8 mouse cellular contexts compared by ENCODE assay signal in genomic region chrX:135993192-135993594, GRCm38 (mm10). TPM values are rescaled to one million over a fixed set of nuclear protein-coding genes. Genes with fewer than 3 reads are reported as not detected.
DNase-seq lines count a peak whose midpoint lies in the region; ATAC-seq and TF ChIP-seq lines count a peak whose summit lies in the region.
"Not testable (repeated sequence)": the region's sequence is repeated elsewhere in the genome, so short reads cannot be mapped to it uniquely, and the experiment has no call there.

No protein-coding gene starts in this region.

- TF ChIP-seq CTCF in brain, embryonic 14.5 days (IDR thresholded peaks at IDR 0.05; ENCODE audit: borderline replicate concordance, extremely low read depth, insufficient read depth, insufficient read length); midbrain, postnatal 0 days (IDR thresholded peaks at IDR 0.05): not testable (repeated sequence)

- not testable (repeated sequence) for H3K4me1 ChIP-seq in embryonic facial prominence, embryonic 10.5 days; hindbrain, embryonic 14.5 days (replicated peaks; ENCODE audit: control insufficient read depth, insufficient read depth, low read length); limb, embryonic 10.5 days; lung, embryonic 15.5 days; midbrain, postnatal 0 days (ENCODE audit: insufficient read depth, low read length)

- not testable (repeated sequence) for H3K9ac ChIP-seq in hindbrain, embryonic 14.5 days; lung, embryonic 15.5 days; midbrain, postnatal 0 days (replicated peaks; ENCODE audit: low read length, poor library complexity, severe bottlenecking)

- 35% methylated on average over 2 of the region's 3 CpGs for WGBS in embryonic facial prominence, embryonic 10.5 days
- 35% methylated on average over 2 of the region's 3 CpGs for WGBS in hindbrain, embryonic 14.5 days
- 13% methylated on average over 2 of the region's 3 CpGs for WGBS in limb, embryonic 10.5 days
- WGBS in lung, embryonic 15.5 days, result 54% methylated on average over 2 of the region's 3 CpGs
- 35% methylated on average over 2 of the region's 3 CpGs for WGBS in midbrain, postnatal 0 days

- not testable (repeated sequence) for H3K9me3 ChIP-seq in embryonic facial prominence, embryonic 10.5 days; hindbrain, embryonic 14.5 days (ENCODE audit: control insufficient read depth, low read length); limb, embryonic 10.5 days (replicated peaks); lung, embryonic 15.5 days; midbrain, postnatal 0 days (ENCODE audit: low read length)

- H3K4me3 ChIP-seq in embryonic facial prominence, embryonic 10.5 days, result 0 out of 2 replicates have a peak overlapping the region, but pooled peaks have one; percentile 25
- H3K4me3 ChIP-seq in hindbrain, embryonic 14.5 days (replicated peaks; ENCODE audit: low read length); limb, embryonic 10.5 days; lung, embryonic 15.5 days; midbrain, postnatal 0 days (ENCODE audit: low read depth, low read length): not testable (repeated sequence)

- H3K36me3 ChIP-seq in embryonic facial prominence, embryonic 10.5 days (replicated peaks); hindbrain, embryonic 14.5 days (replicated peaks; ENCODE audit: control insufficient read depth, insufficient read depth); limb, embryonic 10.5 days; lung, embryonic 15.5 days; midbrain, postnatal 0 days (ENCODE audit: insufficient read depth, low read length): not testable (repeated sequence)

- not testable (repeated sequence) for TF ChIP-seq POLR2A in brain, embryonic 14.5 days (IDR thresholded peaks at IDR 0.05; ENCODE audit: borderline replicate concordance, extremely low read depth, insufficient read depth, insufficient read length, poor library complexity, severe bottlenecking)

- H3K4me2 ChIP-seq in hindbrain, embryonic 14.5 days (replicated peaks), result peak overlapping the region; percentile 21
- not testable (repeated sequence) for H3K4me2 ChIP-seq in lung, embryonic 15.5 days; midbrain, postnatal 0 days (ENCODE audit: low read depth, low read length, poor library complexity, severe bottlenecking)

- ATAC-seq in frontal cortex, adult (ENCODE audit: low TSS enrichment), result peak; percentile 80
- peak; percentile 91 for ATAC-seq in hindbrain, embryonic 14.5 days (ENCODE audit: low FRiP score)
- peak; percentile 89 for ATAC-seq in lung, embryonic 15.5 days (ENCODE audit: borderline replicate concordance, extremely low read depth, low FRiP score, low TSS enrichment)
- ATAC-seq in midbrain, postnatal 0 days (ENCODE audit: low FRiP score), result peak; percentile 90

- H3K27ac ChIP-seq in embryonic facial prominence, embryonic 10.5 days (replicated peaks), result peak overlapping the region; percentile 63
- peak overlapping the region; percentile 32; the same call in 1 of the 2 replicates for H3K27ac ChIP-seq in hindbrain, embryonic 14.5 days
- peak overlapping the region; percentile 25; the same call in 1 of the 2 replicates for H3K27ac ChIP-seq in limb, embryonic 10.5 days
- H3K27ac ChIP-seq in lung, embryonic 15.5 days; midbrain, postnatal 0 days (ENCODE audit: low read depth, low read length): not testable (repeated sequence)

- peaks cover 17% of the 10 kb centered on the region; the same call in 1 of the 2 replicates for H3K27me3 ChIP-seq in embryonic facial prominence, embryonic 10.5 days (replicated peaks; ENCODE audit: low read depth, poor library complexity, severe bottlenecking)
- not testable (repeated sequence) for H3K27me3 ChIP-seq in hindbrain, embryonic 14.5 days (ENCODE audit: control insufficient read depth, insufficient read depth, low read length); lung, embryonic 15.5 days; midbrain, postnatal 0 days (ENCODE audit: insufficient read depth, low read length)
- peaks cover 38% of the 10 kb centered on the region for H3K27me3 ChIP-seq in limb, embryonic 10.5 days (ENCODE audit: low read depth, poor library complexity, severe bottlenecking)

- DNase-seq in brain, embryonic 14.5 days (ENCODE audit: low read depth), result peak; percentile 27
- peak; percentile 43 for DNase-seq in embryonic facial prominence, embryonic 10.5 days (ENCODE audit: low spot score)
- not testable (repeated sequence) for DNase-seq in hindbrain, embryonic 14.5 days (ENCODE audit: low spot score); midbrain, postnatal 0 days (ENCODE audit: low spot score)
- DNase-seq in limb, embryonic 10.5 days (ENCODE audit: low spot score), result peak; percentile 33
- DNase-seq in thymus, postnatal 4 days, result peak; percentile 6

RNA-seq across cellular contexts. Expression of gene Arxes2, which starts 0.4 kb away (rescaled TPM):
- 130 and 147 TPM in 2 replicates for polyA plus RNA-seq in brain, embryonic 14.5 days (2012; rRNA removed)
- polyA plus RNA-seq in embryonic facial prominence, embryonic 10.5 days (2016; fragmentation: Nextera tagmentation; extraction: Ambion mirVana), result 89.6 and 91.8 TPM in 2 replicates
- polyA plus RNA-seq in hindbrain, embryonic 14.5 days (2014; fragmentation: Nextera tagmentation; extraction: Ambion mirVana), result 271 and 297 TPM in 2 replicates
- 91.6 and 92.4 TPM in 2 replicates for polyA plus RNA-seq in limb, embryonic 10.5 days (2016; fragmentation: Nextera tagmentation; extraction: Ambion mirVana)
- 57.4 and 57.8 TPM in 2 replicates for polyA plus RNA-seq in lung, embryonic 15.5 days (2015; fragmentation: Nextera tagmentation; extraction: Ambion mirVana)
- total RNA-seq in midbrain, postnatal 0 days (2014; rRNA removed), result 238 and 253 TPM in 2 replicates
- 387 and 388 TPM in 2 replicates for polyA plus RNA-seq in midbrain, postnatal 0 days (2015; fragmentation: Nextera tagmentation; extraction: Ambion mirVana)

RNA-seq across cellular contexts. Expression of gene Arxes1, which starts 40.0 kb away (rescaled TPM):
- 22.5 and 43.7 TPM in 2 replicates for polyA plus RNA-seq in brain, embryonic 14.5 days (2012; rRNA removed)
- 36.0 and 40.5 TPM in 2 replicates for polyA plus RNA-seq in embryonic facial prominence, embryonic 10.5 days (2016; fragmentation: Nextera tagmentation; extraction: Ambion mirVana)
- polyA plus RNA-seq in hindbrain, embryonic 14.5 days (2014; fragmentation: Nextera tagmentation; extraction: Ambion mirVana), result 140 and 149 TPM in 2 replicates
- 38.1 and 40.5 TPM in 2 replicates for polyA plus RNA-seq in limb, embryonic 10.5 days (2016; fragmentation: Nextera tagmentation; extraction: Ambion mirVana)
- polyA plus RNA-seq in lung, embryonic 15.5 days (2015; fragmentation: Nextera tagmentation; extraction: Ambion mirVana), result 22.0 and 22.8 TPM in 2 replicates
- total RNA-seq in midbrain, postnatal 0 days (2014; rRNA removed), result 73.3 and 85.3 TPM in 2 replicates
- polyA plus RNA-seq in midbrain, postnatal 0 days (2015; fragmentation: Nextera tagmentation; extraction: Ambion mirVana), result 228 and 243 TPM in 2 replicates
